Mouse (Mus musculus): ENCODE results near the gene Il17d. TPM values are rescaled to one million over a fixed set of nuclear protein-coding genes. Genes with fewer than 3 reads are reported as not detected.

The Il17d gene
- polyA plus RNA-seq, 1 experiment from 2014 or later, result 1.1 TPM

DNA sequence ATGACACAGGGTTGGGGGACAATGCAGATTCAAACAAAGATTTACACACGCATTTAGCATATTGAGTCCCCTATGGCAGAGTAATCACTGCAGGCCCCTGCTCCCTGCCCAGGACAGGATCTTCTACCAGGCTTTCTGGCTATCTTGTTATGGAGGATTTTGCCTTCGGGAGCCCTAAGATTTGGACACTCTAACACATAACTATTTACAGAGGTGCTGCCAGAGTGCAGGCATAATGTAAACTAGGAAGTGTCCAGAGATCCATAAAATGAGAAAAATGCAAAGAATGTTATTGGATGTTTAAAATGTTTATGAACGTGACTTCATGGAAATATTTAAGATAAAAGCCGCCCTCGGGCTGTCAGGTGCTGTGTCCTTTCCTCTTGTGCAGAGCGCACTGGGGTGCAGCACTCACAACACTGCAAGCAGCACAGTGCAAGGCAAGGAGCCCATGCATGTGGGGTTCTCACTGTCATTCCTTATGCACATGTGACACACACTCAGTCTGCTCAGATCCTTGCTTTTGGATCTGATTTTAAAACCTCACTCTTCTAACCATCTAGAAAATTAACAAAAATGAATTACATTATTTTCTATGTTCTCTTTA lies 9.3 kb upstream of the Il17d start:
- H3K4me3 ChIP-seq (ENCODE audit: low read depth, low read length), result no peak overlapping the region

GRCm38 (mm10) chr14:57517001-57517400 lies 7.6 kb upstream of the Il17d start:
- Histone ChIP-seq H3K9me3 (ENCODE audit: control insufficient read depth, low read length) (no peaks in the 10 kb centered on the region), H3K4me1 (replicated peaks; ENCODE audit: control insufficient read depth, insufficient read depth, low read length) (no peaks in the 10 kb centered on the region), H3K4me2 (ENCODE audit: low read depth, low read length, severe bottlenecking) (no peak overlapping the region), H3K36me3 (ENCODE audit: control insufficient read depth, insufficient read depth, low read length) (no peaks in the 10 kb centered on the region), H3K9ac (ENCODE audit: low read length) (no peak overlapping the region), H3K4me3 (ENCODE audit: low read depth, low read length) (no peak overlapping the region), H3K27ac (ENCODE audit: low read depth, low read length) (no peak overlapping the region), H3K27me3 (ENCODE audit: control insufficient read depth, insufficient read depth, low read length) (no peaks in the 10 kb centered on the region)
- WGBS, result 87% methylated on average over 7 of the region's 7 CpGs
- DNase-seq (ENCODE audit: low spot score) (peak; percentile 26), ATAC-seq (replicated peaks; ENCODE audit: low FRiP score) (no peak)

More for the DNA sequence above, 9.3 kb upstream of the Il17d start:
- DNase-seq (ENCODE audit: low spot score) (peak; percentile 40), ATAC-seq (replicated peaks; ENCODE audit: low FRiP score) (no peak)
- 79% methylated on average over 6 of the region's 6 CpGs for WGBS
- Histone ChIP-seq H3K27ac (ENCODE audit: low read depth, low read length) (no peak overlapping the region), H3K27me3 (ENCODE audit: control insufficient read depth, insufficient read depth, low read length) (no peaks in the 10 kb centered on the region), H3K9ac (ENCODE audit: low read length) (no peak overlapping the region), H3K4me2 (ENCODE audit: low read depth, low read length, severe bottlenecking) (no peak overlapping the region), H3K36me3 (ENCODE audit: control insufficient read depth, insufficient read depth, low read length) (no peaks in the 10 kb centered on the region), H3K9me3 (ENCODE audit: control insufficient read depth, low read length) (no peaks in the 10 kb centered on the region), H3K4me1 (replicated peaks; ENCODE audit: control insufficient read depth, insufficient read depth, low read length) (no peaks in the 10 kb centered on the region)

DNA sequence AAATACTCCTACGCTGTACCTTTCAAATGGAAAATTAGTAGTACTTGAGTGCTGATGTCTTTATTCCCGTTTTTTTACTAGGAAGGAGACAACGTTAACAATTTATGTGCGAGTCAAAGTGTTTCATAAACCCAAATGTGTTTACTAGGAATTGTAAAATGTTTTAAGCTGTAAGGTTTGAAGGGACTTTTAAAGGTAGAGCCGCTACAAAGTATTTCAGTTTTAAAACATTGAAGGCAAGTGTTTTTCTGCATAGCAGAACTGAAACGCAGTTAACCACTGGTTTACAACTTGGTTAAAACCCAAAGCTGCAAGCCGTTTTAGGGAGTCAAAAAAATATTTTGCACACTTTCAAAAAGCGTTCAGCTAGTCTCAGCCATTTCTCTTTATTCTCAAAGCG lies 815 bp upstream of the Il17d start:
- no peak overlapping the region for H3K4me2 ChIP-seq (ENCODE audit: low read depth, low read length, severe bottlenecking)
- no peaks in the 10 kb centered on the region for H3K9me3 ChIP-seq (ENCODE audit: control insufficient read depth, low read length)
- H3K4me3 ChIP-seq (ENCODE audit: low read depth, low read length), result no peak overlapping the region
- ATAC-seq (replicated peaks; ENCODE audit: low FRiP score), result no peak
- H3K36me3 ChIP-seq (ENCODE audit: control insufficient read depth, insufficient read depth, low read length), result no peaks in the 10 kb centered on the region
- no peak for DNase-seq (ENCODE audit: low spot score)
- 0 out of 2 replicates have a peak, but pooled peaks cover 3% of the 10 kb centered on the region for H3K4me1 ChIP-seq (replicated peaks; ENCODE audit: control insufficient read depth, insufficient read depth, low read length)
- H3K27me3 ChIP-seq (ENCODE audit: control insufficient read depth, insufficient read depth, low read length), result peaks cover 24% of the 10 kb centered on the region
- H3K27ac ChIP-seq (ENCODE audit: low read depth, low read length), result no peak overlapping the region
- no peak overlapping the region for H3K9ac ChIP-seq (ENCODE audit: low read length)
- WGBS, result 87% methylated on average over 9 of the region's 9 CpGs

DNA sequence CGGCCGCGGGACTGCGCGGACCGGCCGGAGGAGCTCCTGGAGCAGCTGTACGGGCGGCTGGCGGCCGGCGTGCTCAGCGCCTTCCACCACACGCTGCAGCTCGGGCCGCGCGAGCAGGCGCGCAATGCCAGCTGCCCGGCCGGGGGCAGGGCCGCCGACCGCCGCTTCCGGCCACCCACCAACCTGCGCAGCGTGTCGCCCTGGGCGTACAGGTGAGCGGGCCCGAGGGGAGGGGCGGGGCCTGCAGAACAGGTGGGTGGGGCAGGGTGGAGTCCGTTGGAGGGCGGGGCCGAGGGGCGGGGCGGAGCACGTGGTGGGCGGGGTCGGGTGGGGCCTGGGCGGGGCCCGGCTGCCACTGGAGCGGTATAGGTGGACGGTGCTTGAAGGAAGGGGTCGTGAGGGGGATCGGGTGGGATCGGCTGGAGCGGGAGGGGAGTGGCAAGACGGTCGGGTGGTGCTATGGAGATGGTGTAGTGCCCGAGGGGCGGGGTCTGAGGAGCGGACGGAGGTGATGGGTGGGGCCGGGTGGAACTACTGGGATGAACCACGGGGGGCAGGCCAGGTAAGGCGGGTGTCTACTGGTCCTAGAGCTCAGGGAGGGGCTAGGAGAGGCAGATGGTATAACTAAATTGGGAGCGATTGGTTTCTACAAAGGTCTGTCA lies 942 bp downstream of the Il17d start:
- H3K4me2 ChIP-seq (ENCODE audit: low read depth, low read length, severe bottlenecking), result peak overlapping the region; percentile 85
- under 1% methylated on average over 44 of the region's 60 CpGs for WGBS
- peak; percentile 85 for DNase-seq (ENCODE audit: low spot score)
- no peaks in the 10 kb centered on the region for H3K36me3 ChIP-seq (ENCODE audit: control insufficient read depth, insufficient read depth, low read length)
- peak overlapping the region; percentile 68 for H3K9ac ChIP-seq (ENCODE audit: low read length)
- no peak overlapping the region for H3K27ac ChIP-seq (ENCODE audit: low read depth, low read length)
- peak overlapping the region; percentile 78 for H3K4me3 ChIP-seq (ENCODE audit: low read depth, low read length)
- ATAC-seq (replicated peaks; ENCODE audit: low FRiP score), result peak; percentile 86
- H3K4me1 ChIP-seq (replicated peaks; ENCODE audit: control insufficient read depth, insufficient read depth, low read length), result 0 out of 2 replicates have a peak, but pooled peaks cover 3% of the 10 kb centered on the region
- H3K27me3 ChIP-seq (ENCODE audit: control insufficient read depth, insufficient read depth, low read length), result peaks cover 24% of the 10 kb centered on the region
- no peaks in the 10 kb centered on the region for H3K9me3 ChIP-seq (ENCODE audit: control insufficient read depth, low read length)

GRCm38 (mm10) chr14:57526050-57526623 lies 1.6 kb downstream of the Il17d start:
- Histone ChIP-seq H3K27me3 (ENCODE audit: control insufficient read depth, insufficient read depth, low read length) (peaks cover 24% of the 10 kb centered on the region), H3K4me2 (ENCODE audit: low read depth, low read length, severe bottlenecking) (peak overlapping the region; percentile 85), H3K9me3 (ENCODE audit: control insufficient read depth, low read length) (no peaks in the 10 kb centered on the region), H3K9ac (ENCODE audit: low read length) (no peak overlapping the region), H3K4me3 (ENCODE audit: low read depth, low read length) (peak overlapping the region; percentile 78), H3K27ac (ENCODE audit: low read depth, low read length) (no peak overlapping the region), H3K36me3 (ENCODE audit: control insufficient read depth, insufficient read depth, low read length) (no peaks in the 10 kb centered on the region), H3K4me1 (replicated peaks; ENCODE audit: control insufficient read depth, insufficient read depth, low read length) (0 out of 2 replicates have a peak, but pooled peaks cover 3% of the 10 kb centered on the region)
- 53% methylated on average over 10 of the region's 10 CpGs for WGBS
- peak; percentile 30; the same call in 1 of the 2 replicates for ATAC-seq (replicated peaks; ENCODE audit: low FRiP score)
- DNase-seq (ENCODE audit: low spot score), result no peak

GRCm38 (mm10) chr14:57527122-57527521 lies 2.5 kb downstream of the Il17d start:
- DNase-seq (ENCODE audit: low spot score) (no peak), ATAC-seq (replicated peaks; ENCODE audit: low FRiP score) (no peak)
- Histone ChIP-seq H3K4me1 (replicated peaks; ENCODE audit: control insufficient read depth, insufficient read depth, low read length) (0 out of 2 replicates have a peak, but pooled peaks cover 3% of the 10 kb centered on the region), H3K9me3 (ENCODE audit: control insufficient read depth, low read length) (no peaks in the 10 kb centered on the region), H3K36me3 (ENCODE audit: control insufficient read depth, insufficient read depth, low read length) (no peaks in the 10 kb centered on the region), H3K27ac (ENCODE audit: low read depth, low read length) (no peak overlapping the region), H3K4me3 (ENCODE audit: low read depth, low read length) (no peak overlapping the region), H3K27me3 (ENCODE audit: control insufficient read depth, insufficient read depth, low read length) (peaks cover 24% of the 10 kb centered on the region), H3K9ac (ENCODE audit: low read length) (no peak overlapping the region), H3K4me2 (ENCODE audit: low read depth, low read length, severe bottlenecking) (no peak overlapping the region)
- 37% methylated on average over 6 of the region's 7 CpGs for WGBS

- no peak for ATAC-seq (replicated peaks; ENCODE audit: low FRiP score)
- Histone ChIP-seq H3K36me3 (ENCODE audit: control insufficient read depth, insufficient read depth, low read length) (no peaks in the 10 kb centered on the region), H3K4me2 (ENCODE audit: low read depth, low read length, severe bottlenecking) (no peak overlapping the region), H3K4me3 (ENCODE audit: low read depth, low read length) (no peak overlapping the region), H3K4me1 (replicated peaks; ENCODE audit: control insufficient read depth, insufficient read depth, low read length) (0 out of 2 replicates have a peak, but pooled peaks cover 3% of the 10 kb centered on the region), H3K9me3 (ENCODE audit: control insufficient read depth, low read length) (no peaks in the 10 kb centered on the region), H3K27me3 (ENCODE audit: control insufficient read depth, insufficient read depth, low read length) (peaks cover 24% of the 10 kb centered on the region), H3K27ac (ENCODE audit: low read depth, low read length) (no peak overlapping the region), H3K9ac (ENCODE audit: low read length) (no peak overlapping the region)
- 57% methylated on average over 2 of the region's 2 CpGs for WGBS
- DNase-seq (ENCODE audit: low spot score), result no peak
These were observed 3.0 kb downstream of the Il17d start for GRCm38 (mm10) chr14:57527598-57527997.

DNA sequence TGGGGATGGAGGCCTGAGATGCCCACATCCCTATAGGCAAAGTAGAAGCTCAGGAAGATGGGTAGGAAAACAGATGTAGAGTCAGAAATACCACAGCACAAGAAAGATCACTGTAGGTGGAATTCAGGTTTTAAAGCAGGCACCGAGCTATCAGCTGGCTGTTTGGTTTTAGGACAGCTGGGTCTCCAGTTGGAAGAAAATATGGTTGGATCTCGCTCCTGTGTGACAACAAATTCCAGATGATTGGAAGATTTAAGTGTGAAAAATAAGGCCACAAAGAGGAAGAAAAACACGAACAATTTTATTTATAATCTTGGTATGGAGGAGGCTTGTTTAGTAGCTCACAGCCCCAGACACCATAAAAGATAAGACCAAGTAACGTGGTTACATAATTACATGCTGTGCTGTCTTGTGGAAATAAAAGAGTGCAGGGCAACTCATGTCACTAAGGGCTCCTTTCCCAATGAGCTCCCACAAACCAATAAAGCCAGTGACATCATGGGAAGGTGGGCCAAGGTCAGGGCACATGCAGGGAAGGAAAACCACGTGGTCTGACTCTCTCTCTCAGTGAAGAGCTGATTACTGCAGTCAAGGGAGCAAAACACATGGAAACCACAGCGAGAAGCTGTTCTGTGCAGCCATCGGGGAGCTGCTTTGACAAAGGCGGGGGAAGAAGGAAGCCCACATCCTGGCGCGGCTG lies 4.7 kb downstream of the Il17d start:
- no peak overlapping the region for H3K9ac ChIP-seq (ENCODE audit: low read length)
- no peak overlapping the region for H3K27ac ChIP-seq (ENCODE audit: low read depth, low read length)
- DNase-seq (ENCODE audit: low spot score), result no peak
- H3K4me2 ChIP-seq (ENCODE audit: low read depth, low read length, severe bottlenecking), result no peak overlapping the region
- 63% methylated on average over 10 of the region's 10 CpGs for WGBS
- H3K4me3 ChIP-seq (ENCODE audit: low read depth, low read length), result no peak overlapping the region
- H3K36me3 ChIP-seq (ENCODE audit: control insufficient read depth, insufficient read depth, low read length), result no peaks in the 10 kb centered on the region
- H3K27me3 ChIP-seq (ENCODE audit: control insufficient read depth, insufficient read depth, low read length), result peaks cover 16% of the 10 kb centered on the region
- H3K9me3 ChIP-seq (ENCODE audit: control insufficient read depth, low read length), result no peaks in the 10 kb centered on the region
- no peak for ATAC-seq (replicated peaks; ENCODE audit: low FRiP score)
- 0 out of 2 replicates have a peak, but pooled peaks cover 3% of the 10 kb centered on the region for H3K4me1 ChIP-seq (replicated peaks; ENCODE audit: control insufficient read depth, insufficient read depth, low read length)

Measured in forebrain, embryonic 11.5 days (tissue).